Mouse (Mus musculus): Measurements from ENCODE around the gene Ell2. TPM values are rescaled to one million over a fixed set of nuclear protein-coding genes. Genes with fewer than 3 reads are reported as not detected.

Ell2 gene
- polyA plus RNA-seq, 1 experiment from 2014 or later: 1.1 TPM

GRCm38 (mm10) chr13:75770744-75771143 lies 64.2 kb downstream of the Ell2 start:
- DNase-seq (no peak), ATAC-seq (ENCODE audit: low FRiP score, low TSS enrichment) (no peak)
- H3K4me1 ChIP-seq (ENCODE audit: control insufficient read depth, insufficient read depth, low read length): 0 out of 2 replicates have a peak, but pooled peaks cover 5% of the 10 kb centered on the region
- H3K4me3 ChIP-seq (replicated peaks; ENCODE audit: low read depth, low read length): no peak overlapping the region
- WGBS: 99% methylated on average over 2 of the region's 2 CpGs
- H3K36me3 ChIP-seq (ENCODE audit: control insufficient read depth, insufficient read depth, low read length): no peaks in the 10 kb centered on the region
- H3K27ac ChIP-seq (replicated peaks; ENCODE audit: low read depth, low read length): no peak overlapping the region
- no peak overlapping the region for H3K9ac ChIP-seq (replicated peaks; ENCODE audit: low read length)
- H3K9me3 ChIP-seq (ENCODE audit: control insufficient read depth, low read length): no peaks in the 10 kb centered on the region
- H3K4me2 ChIP-seq (ENCODE audit: low read length): no peak overlapping the region
- no peaks in the 10 kb centered on the region for H3K27me3 ChIP-seq (ENCODE audit: control insufficient read depth, insufficient read depth, low read length)

DNA sequence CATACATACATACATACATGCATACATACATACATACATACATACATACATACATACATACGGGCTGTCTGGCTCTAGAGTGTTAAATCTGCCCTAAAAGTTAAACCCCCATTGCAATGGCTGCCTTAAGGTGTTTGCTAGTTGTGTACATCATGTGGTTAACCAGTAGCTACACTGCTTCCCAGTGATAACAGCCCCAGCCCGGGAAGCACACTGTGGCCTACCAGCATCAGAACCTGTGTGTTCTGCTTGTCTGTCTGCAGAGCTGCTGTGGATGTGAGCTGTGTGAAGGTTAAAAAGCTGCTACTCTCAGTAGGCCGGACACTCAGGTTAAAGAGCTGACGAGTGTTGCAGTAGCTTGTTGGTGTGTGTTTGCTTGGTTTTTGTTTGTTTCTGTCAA lies 64.8 kb downstream of the Ell2 start:
- ATAC-seq (ENCODE audit: low FRiP score, low TSS enrichment) (no peak), DNase-seq (no peak)
- H3K9me3 ChIP-seq (ENCODE audit: control insufficient read depth, low read length): no peaks in the 10 kb centered on the region
- no peak overlapping the region for H3K9ac ChIP-seq (replicated peaks; ENCODE audit: low read length)
- no peak overlapping the region for H3K27ac ChIP-seq (replicated peaks; ENCODE audit: low read depth, low read length)
- H3K27me3 ChIP-seq (ENCODE audit: control insufficient read depth, insufficient read depth, low read length): no peaks in the 10 kb centered on the region
- no peak overlapping the region for H3K4me2 ChIP-seq (ENCODE audit: low read length)
- 0 out of 2 replicates have a peak, but pooled peaks cover 2% of the 10 kb centered on the region for H3K4me1 ChIP-seq (ENCODE audit: control insufficient read depth, insufficient read depth, low read length)
- WGBS: 89% methylated on average over 4 of the region's 4 CpGs
- no peaks in the 10 kb centered on the region for H3K36me3 ChIP-seq (ENCODE audit: control insufficient read depth, insufficient read depth, low read length)
- H3K4me3 ChIP-seq (replicated peaks; ENCODE audit: low read depth, low read length): no peak overlapping the region

GRCm38 (mm10) chr13:75771984-75772730 lies 65.6 kb downstream of the Ell2 start:
- 93% methylated on average over 3 of the region's 3 CpGs for WGBS
- H3K27me3 ChIP-seq (ENCODE audit: control insufficient read depth, insufficient read depth, low read length): no peaks in the 10 kb centered on the region
- H3K4me2 ChIP-seq (ENCODE audit: low read length): no peak overlapping the region
- no peak overlapping the region for H3K27ac ChIP-seq (replicated peaks; ENCODE audit: low read depth, low read length)
- H3K36me3 ChIP-seq (ENCODE audit: control insufficient read depth, insufficient read depth, low read length): no peaks in the 10 kb centered on the region
- ATAC-seq (ENCODE audit: low FRiP score, low TSS enrichment) (no peak), DNase-seq (no peak)
- H3K4me3 ChIP-seq (replicated peaks; ENCODE audit: low read depth, low read length): no peak overlapping the region
- no peak overlapping the region for H3K9ac ChIP-seq (replicated peaks; ENCODE audit: low read length)
- H3K9me3 ChIP-seq (ENCODE audit: control insufficient read depth, low read length): no peaks in the 10 kb centered on the region
- H3K4me1 ChIP-seq (ENCODE audit: control insufficient read depth, insufficient read depth, low read length): no peaks in the 10 kb centered on the region

DNA sequence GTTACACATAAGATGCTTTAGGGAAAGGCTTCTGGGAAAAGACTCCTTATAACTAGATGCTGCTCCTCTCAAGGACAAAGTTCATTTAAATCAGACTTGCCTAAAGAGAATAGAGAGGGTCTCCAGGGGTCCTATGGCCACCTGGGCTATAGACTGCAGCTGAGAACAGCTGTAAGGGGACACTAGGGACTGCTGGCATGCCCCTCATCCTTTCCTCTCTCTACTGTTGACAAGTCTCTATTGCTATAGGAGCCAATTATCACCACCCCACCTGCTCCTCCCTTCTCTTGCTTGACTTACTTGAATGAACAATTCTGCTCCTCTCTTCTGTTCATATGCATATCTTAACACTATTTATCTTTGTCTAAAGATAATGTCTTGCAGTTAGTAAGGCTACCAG lies 69.4 kb downstream of the Ell2 start:
- H3K36me3 ChIP-seq (ENCODE audit: control insufficient read depth, insufficient read depth, low read length): no peaks in the 10 kb centered on the region
- no peak overlapping the region for H3K4me3 ChIP-seq (replicated peaks; ENCODE audit: low read depth, low read length)
- H3K9ac ChIP-seq (replicated peaks; ENCODE audit: low read length): no peak overlapping the region
- ATAC-seq (ENCODE audit: low FRiP score, low TSS enrichment) (no peak), DNase-seq (no peak)
- no peaks in the 10 kb centered on the region for H3K4me1 ChIP-seq (ENCODE audit: control insufficient read depth, insufficient read depth, low read length)
- no peak overlapping the region for H3K4me2 ChIP-seq (ENCODE audit: low read length)
- no peak overlapping the region for H3K27ac ChIP-seq (replicated peaks; ENCODE audit: low read depth, low read length)
- H3K27me3 ChIP-seq (ENCODE audit: control insufficient read depth, insufficient read depth, low read length): no peaks in the 10 kb centered on the region
- no peaks in the 10 kb centered on the region for H3K9me3 ChIP-seq (ENCODE audit: control insufficient read depth, low read length)

DNA sequence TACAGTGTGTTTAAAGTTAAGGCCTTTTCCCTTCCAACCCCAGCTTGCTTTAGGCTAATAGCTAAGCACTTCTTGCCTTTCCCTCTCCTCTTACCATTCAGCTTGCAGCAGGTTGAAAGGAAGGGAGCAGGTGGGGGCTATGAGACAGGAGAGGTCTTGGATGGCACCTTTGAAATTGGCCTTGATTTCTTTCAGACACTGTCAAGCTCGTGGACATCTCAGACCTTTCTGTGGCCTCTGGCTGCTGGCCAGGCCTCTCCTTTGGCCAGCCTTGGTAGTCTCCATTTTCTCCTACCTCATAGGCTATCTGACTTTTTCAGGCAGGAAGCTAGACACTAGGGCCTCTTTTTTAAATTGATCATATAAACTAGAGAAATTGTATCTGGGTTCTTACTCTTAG lies 70.1 kb downstream of the Ell2 start:
- Histone ChIP-seq H3K27me3 (ENCODE audit: control insufficient read depth, insufficient read depth, low read length) (no peaks in the 10 kb centered on the region), H3K4me2 (ENCODE audit: low read length) (no peak overlapping the region), H3K27ac (replicated peaks; ENCODE audit: low read depth, low read length) (no peak overlapping the region), H3K4me3 (replicated peaks; ENCODE audit: low read depth, low read length) (no peak overlapping the region), H3K9me3 (ENCODE audit: control insufficient read depth, low read length) (no peaks in the 10 kb centered on the region), H3K36me3 (ENCODE audit: control insufficient read depth, insufficient read depth, low read length) (no peaks in the 10 kb centered on the region), H3K4me1 (ENCODE audit: control insufficient read depth, insufficient read depth, low read length) (no peaks in the 10 kb centered on the region), H3K9ac (replicated peaks; ENCODE audit: low read length) (no peak overlapping the region)
- ATAC-seq (ENCODE audit: low FRiP score, low TSS enrichment) (no peak), DNase-seq (no peak)
- WGBS: 71% methylated on average over 1 of the region's 1 CpGs

GRCm38 (mm10) chr13:75778156-75778555 lies 71.6 kb downstream of the Ell2 start:
- H3K4me1 ChIP-seq (ENCODE audit: control insufficient read depth, insufficient read depth, low read length): no peaks in the 10 kb centered on the region
- H3K4me3 ChIP-seq (replicated peaks; ENCODE audit: low read depth, low read length): no peak overlapping the region
- no peaks in the 10 kb centered on the region for H3K27me3 ChIP-seq (ENCODE audit: control insufficient read depth, insufficient read depth, low read length)
- H3K4me2 ChIP-seq (ENCODE audit: low read length): no peak overlapping the region
- no peak overlapping the region for H3K9ac ChIP-seq (replicated peaks; ENCODE audit: low read length)
- no peaks in the 10 kb centered on the region for H3K36me3 ChIP-seq (ENCODE audit: control insufficient read depth, insufficient read depth, low read length)
- H3K27ac ChIP-seq (replicated peaks; ENCODE audit: low read depth, low read length): no peak overlapping the region
- H3K9me3 ChIP-seq (ENCODE audit: control insufficient read depth, low read length): no peaks in the 10 kb centered on the region
- whole genome bisulfite sequencing: 89% methylated on average over 6 of the region's 6 CpGs
- no peak for DNase-seq
- no peak for ATAC-seq (ENCODE audit: low FRiP score, low TSS enrichment)

GRCm38 (mm10) chr13:75779169-75779568 lies 72.6 kb downstream of the Ell2 start:
- 94% methylated on average over 2 of the region's 2 CpGs for WGBS
- H3K9me3 ChIP-seq (ENCODE audit: control insufficient read depth, low read length): no peaks in the 10 kb centered on the region
- no peaks in the 10 kb centered on the region for H3K36me3 ChIP-seq (ENCODE audit: control insufficient read depth, insufficient read depth, low read length)
- H3K27me3 ChIP-seq (ENCODE audit: control insufficient read depth, insufficient read depth, low read length): no peaks in the 10 kb centered on the region
- ATAC-seq (ENCODE audit: low FRiP score, low TSS enrichment): no peak
- DNase-seq: no peak
- H3K4me1 ChIP-seq (ENCODE audit: control insufficient read depth, insufficient read depth, low read length): no peaks in the 10 kb centered on the region
- H3K4me3 ChIP-seq (replicated peaks; ENCODE audit: low read depth, low read length): no peak overlapping the region
- no peak overlapping the region for H3K9ac ChIP-seq (replicated peaks; ENCODE audit: low read length)
- no peak overlapping the region for H3K4me2 ChIP-seq (ENCODE audit: low read length)
- no peak overlapping the region for H3K27ac ChIP-seq (replicated peaks; ENCODE audit: low read depth, low read length)

- no peaks in the 10 kb centered on the region for H3K27me3 ChIP-seq (ENCODE audit: control insufficient read depth, insufficient read depth, low read length)
- no peak overlapping the region for H3K9ac ChIP-seq (replicated peaks; ENCODE audit: low read length)
- no peaks in the 10 kb centered on the region for H3K4me1 ChIP-seq (ENCODE audit: control insufficient read depth, insufficient read depth, low read length)
- ATAC-seq (ENCODE audit: low FRiP score, low TSS enrichment) (no peak), DNase-seq (no peak)
- H3K27ac ChIP-seq (replicated peaks; ENCODE audit: low read depth, low read length): no peak overlapping the region
- no peaks in the 10 kb centered on the region for H3K9me3 ChIP-seq (ENCODE audit: control insufficient read depth, low read length)
- no peak overlapping the region for H3K4me3 ChIP-seq (replicated peaks; ENCODE audit: low read depth, low read length)
- WGBS: 82% methylated on average over 2 of the region's 2 CpGs
- H3K4me2 ChIP-seq (ENCODE audit: low read length): no peak overlapping the region
- no peaks in the 10 kb centered on the region for H3K36me3 ChIP-seq (ENCODE audit: control insufficient read depth, insufficient read depth, low read length)
These were observed 73.5 kb downstream of the Ell2 start for GRCm38 (mm10) chr13:75780096-75780495.

DNA sequence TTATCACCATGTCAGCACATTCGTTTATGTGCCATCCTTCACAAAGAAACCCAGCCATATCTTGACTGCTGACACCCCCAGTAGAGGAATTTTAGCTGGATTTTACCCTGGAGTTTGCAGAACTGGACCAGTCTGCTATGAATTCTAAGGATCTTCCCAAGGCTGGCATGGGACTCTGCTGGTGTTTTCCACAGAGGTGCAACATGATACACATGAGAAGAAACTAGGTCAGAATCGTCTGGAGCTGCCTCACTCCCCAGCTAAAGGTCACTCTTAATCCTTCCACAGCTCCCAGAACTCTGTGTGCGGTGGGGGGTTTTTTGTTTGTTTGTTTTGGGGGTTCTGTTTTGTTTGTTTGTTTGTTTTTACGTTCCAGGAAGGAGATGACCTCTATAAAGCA lies 79.2 kb downstream of the Ell2 start:
- no peak overlapping the region for H3K27ac ChIP-seq (replicated peaks; ENCODE audit: low read depth, low read length)
- no peak for ATAC-seq (ENCODE audit: low FRiP score, low TSS enrichment)
- H3K4me3 ChIP-seq (replicated peaks; ENCODE audit: low read depth, low read length): no peak overlapping the region
- no peak overlapping the region for H3K4me2 ChIP-seq (ENCODE audit: low read length)
- no peaks in the 10 kb centered on the region for H3K36me3 ChIP-seq (ENCODE audit: control insufficient read depth, insufficient read depth, low read length)
- no peaks in the 10 kb centered on the region for H3K4me1 ChIP-seq (ENCODE audit: control insufficient read depth, insufficient read depth, low read length)
- no peak for DNase-seq
- no peaks in the 10 kb centered on the region for H3K27me3 ChIP-seq (ENCODE audit: control insufficient read depth, insufficient read depth, low read length)
- H3K9me3 ChIP-seq (ENCODE audit: control insufficient read depth, low read length): no peaks in the 10 kb centered on the region
- WGBS: 60% methylated on average over 4 of the region's 4 CpGs
- H3K9ac ChIP-seq (replicated peaks; ENCODE audit: low read length): no peak overlapping the region

Data from midbrain, embryonic 14.5 days (tissue).